Mouse (Mus musculus): ENCODE measurements around the gene Fam196b.

Gene Fam196b

GRCm38 (mm10) chr11:34314534-34315379, at the start of gene Fam196b:
Gene Fam196b (plus strand): TSS chr11:34314822.
- no peak for DNase-seq (ENCODE audit: low spot score)

- no peak for DNase-seq (ENCODE audit: low spot score)
These were observed 42.6 kb upstream of the Fam196b start for GRCm38 (mm10) chr11:34272016-34272415.

GRCm38 (mm10) chr11:34275941-34276340, 38.7 kb upstream of the Fam196b start:
- DNase-seq (ENCODE audit: low spot score) = no peak

- no peak for DNase-seq (ENCODE audit: low spot score)
These were observed 38.1 kb upstream of the Fam196b start for GRCm38 (mm10) chr11:34276363-34277046.

- no peak for DNase-seq (ENCODE audit: low spot score)
These were observed 37.6 kb upstream of the Fam196b start for GRCm38 (mm10) chr11:34277047-34277445.

GRCm38 (mm10) chr11:34284124-34284808, 30.4 kb upstream of the Fam196b start:
- DNase-seq (ENCODE audit: low spot score) = no peak

- no peak for DNase-seq (ENCODE audit: low spot score)
These were observed 24.4 kb upstream of the Fam196b start for GRCm38 (mm10) chr11:34290265-34290664.

GRCm38 (mm10) chr11:34290708-34291107, 23.9 kb upstream of the Fam196b start:
- DNase-seq (ENCODE audit: low spot score) = no peak

- DNase-seq (ENCODE audit: low spot score) = no peak
These were observed 23.3 kb upstream of the Fam196b start for GRCm38 (mm10) chr11:34291304-34291703.

- DNase-seq (ENCODE audit: low spot score) = no peak
These were observed 16.8 kb upstream of the Fam196b start for GRCm38 (mm10) chr11:34297698-34298378.

- DNase-seq (ENCODE audit: low spot score) = no peak
These were observed 15.1 kb upstream of the Fam196b start for GRCm38 (mm10) chr11:34299550-34299949.

GRCm38 (mm10) chr11:34300064-34300463, 14.6 kb upstream of the Fam196b start:
- no peak for DNase-seq (ENCODE audit: low spot score)

GRCm38 (mm10) chr11:34306231-34306630, 8.4 kb upstream of the Fam196b start:
- DNase-seq (ENCODE audit: low spot score) = no peak

GRCm38 (mm10) chr11:34308731-34309130, 5.9 kb upstream of the Fam196b start:
- DNase-seq (ENCODE audit: low spot score) = no peak

GRCm38 (mm10) chr11:34309360-34309759, 5.3 kb upstream of the Fam196b start:
- no peak for DNase-seq (ENCODE audit: low spot score)

- no peak for DNase-seq (ENCODE audit: low spot score)
These were observed 2.9 kb upstream of the Fam196b start for GRCm38 (mm10) chr11:34311717-34312116.

- no peak for DNase-seq (ENCODE audit: low spot score)
These were observed 2.4 kb upstream of the Fam196b start for GRCm38 (mm10) chr11:34312208-34312607.

GRCm38 (mm10) chr11:34315383-34315782, 761 bp downstream of the Fam196b start:
- no peak for DNase-seq (ENCODE audit: low spot score)

GRCm38 (mm10) chr11:34316176-34316575, 1.6 kb downstream of the Fam196b start:
- DNase-seq (ENCODE audit: low spot score) = no peak

GRCm38 (mm10) chr11:34317001-34317400, 2.4 kb downstream of the Fam196b start:
- DNase-seq (ENCODE audit: low spot score) = no peak

GRCm38 (mm10) chr11:34319282-34319681, 4.7 kb downstream of the Fam196b start:
- no peak for DNase-seq (ENCODE audit: low spot score)

GRCm38 (mm10) chr11:34323664-34324063, 9.0 kb downstream of the Fam196b start:
- no peak for DNase-seq (ENCODE audit: low spot score)
